In genomic region chr1:78863833-78864232, GRCm38 (mm10) we compare ENCODE assay signal across 11 mouse cellular contexts. TPM values are rescaled to one million over a fixed set of nuclear protein-coding genes. Genes with fewer than 3 reads are reported as not detected.
A peak's percentile ranks its signal among the peaks of the same experiment; 100 is the strongest.
DNase-seq lines count a peak whose midpoint lies in the region; ATAC-seq and TF ChIP-seq lines count a peak whose summit lies in the region.
"Had no signal": no experiment of that assay in that cellular context is flagged by ENCODE, and none has a peak within 500 bp of the region (broad histone marks: within the 10 kb centered on the region; RNA-seq: fewer than 3 reads in every experiment).

No protein-coding gene starts in this region.

- peak; percentile 6 to 26 for DNase-seq in lung, adult 18-20 months
- DNase-seq in lung, adult 2 months: no peak
- DNase-seq in gastrocnemius, postnatal 14 days: peak; percentile 33
- peak; percentile 49 for DNase-seq in kidney, adult 9 months
- DNase-seq in lung, postnatal 4 days: peak; percentile 27 to 41
- DNase-seq in midbrain, embryonic 14.5 days: no peak
- no peak for DNase-seq in cerebellum, adult 11 months

- no peak overlapping the region for H3K4me3 ChIP-seq in lung, adult 2 months (replicated peaks; ENCODE audit: extremely low read depth, low read depth, low read length)
- no peak overlapping the region for H3K4me3 ChIP-seq in midbrain, embryonic 14.5 days (replicated peaks; ENCODE audit: low read depth, low read length)
- no peak overlapping the region for H3K4me3 ChIP-seq in intestine, postnatal 0 days (ENCODE audit: low read depth, low read length)
- H3K4me3 ChIP-seq: forebrain, embryonic 12.5 days; midbrain, embryonic 10.5 days had no signal

- H3K4me1 ChIP-seq in lung, adult 2 months (ENCODE audit: control insufficient read depth, insufficient read depth, low read length): peaks cover 4% of the 10 kb centered on the region; the same call in 1 of the 2 replicates
- no peaks in the 10 kb centered on the region for H3K4me1 ChIP-seq in midbrain, embryonic 14.5 days (ENCODE audit: control insufficient read depth, insufficient read depth, low read length)
- no peaks in the 10 kb centered on the region for H3K4me1 ChIP-seq in intestine, postnatal 0 days (replicated peaks; ENCODE audit: control insufficient read depth, insufficient read depth, low read length)
- H3K4me1 ChIP-seq: forebrain, embryonic 12.5 days; midbrain, embryonic 10.5 days had no signal

- no peak for ATAC-seq in midbrain, embryonic 14.5 days (ENCODE audit: low FRiP score, low TSS enrichment)
- no peak for ATAC-seq in intestine, postnatal 0 days

- no peaks in the 10 kb centered on the region for H3K27me3 ChIP-seq in midbrain, embryonic 14.5 days (ENCODE audit: control insufficient read depth, insufficient read depth, low read length)
- H3K27me3 ChIP-seq in intestine, postnatal 0 days (replicated peaks; ENCODE audit: control insufficient read depth, insufficient read depth, low read length): no peaks in the 10 kb centered on the region
- H3K27me3 ChIP-seq: forebrain, embryonic 12.5 days had no signal

- TF ChIP-seq POLR2A in lung, adult 2 months (IDR thresholded peaks at IDR 0.05; ENCODE audit: borderline replicate concordance, extremely low read depth, low read depth, low read length): no peak

- WGBS in lung, adult 2 months: 28% methylated on average over 2 of the region's 2 CpGs
- WGBS in midbrain, embryonic 14.5 days: 69% methylated on average over 2 of the region's 2 CpGs
- 75% methylated on average over 2 of the region's 2 CpGs for WGBS in intestine, postnatal 0 days

- H3K4me2 ChIP-seq in midbrain, embryonic 14.5 days (ENCODE audit: low read length): no peak overlapping the region
- H3K4me2 ChIP-seq in intestine, postnatal 0 days (replicated peaks; ENCODE audit: low read depth): no peak overlapping the region
- H3K4me2 ChIP-seq: forebrain, embryonic 12.5 days had no signal

- intact Hi-C loops in gastrocnemius, postnatal 14 days (cut with DNase I; ENCODE audit: low total_unique reads): no loop called here

- H3K27ac ChIP-seq in midbrain, embryonic 14.5 days (replicated peaks; ENCODE audit: low read depth, low read length): no peak overlapping the region
- H3K27ac ChIP-seq in intestine, postnatal 0 days (ENCODE audit: low read depth, low read length): no peak overlapping the region
- H3K27ac ChIP-seq: forebrain, embryonic 12.5 days; midbrain, embryonic 10.5 days had no signal

- H3K9ac ChIP-seq in midbrain, embryonic 14.5 days (replicated peaks; ENCODE audit: low read length): no peak overlapping the region
- no peak overlapping the region for H3K9ac ChIP-seq in intestine, postnatal 0 days (ENCODE audit: low read depth, low read length)
- H3K9ac ChIP-seq: forebrain, embryonic 12.5 days had no signal

- no peaks in the 10 kb centered on the region for H3K36me3 ChIP-seq in midbrain, embryonic 14.5 days (ENCODE audit: control insufficient read depth, insufficient read depth, low read length)
- no peaks in the 10 kb centered on the region for H3K36me3 ChIP-seq in intestine, postnatal 0 days (ENCODE audit: control insufficient read depth, insufficient read depth)
- H3K36me3 ChIP-seq: forebrain, embryonic 12.5 days; G1E; midbrain, embryonic 10.5 days had no signal

- H3K9me3 ChIP-seq in midbrain, embryonic 14.5 days (ENCODE audit: control insufficient read depth, low read length): no peaks in the 10 kb centered on the region
- no peaks in the 10 kb centered on the region for H3K9me3 ChIP-seq in intestine, postnatal 0 days (ENCODE audit: control insufficient read depth)
- H3K9me3 ChIP-seq: forebrain, embryonic 12.5 days; G1E; midbrain, embryonic 10.5 days had no signal

- no peak for TF ChIP-seq CTCF in lung, adult 2 months (IDR thresholded peaks at IDR 0.05; ENCODE audit: insufficient read depth, low read length)
- TF ChIP-seq CTCF in intestine, postnatal 0 days (IDR thresholded peaks at IDR 0.05; ENCODE audit: low read depth): no peak

RNA-seq across cellular contexts. Expression of gene Kcne4, which starts 47.3 kb away (rescaled TPM):
- 1.7 and 1.8 TPM in 2 replicates for polyA plus RNA-seq in lung, adult 2 months (2012; rRNA removed)
- total RNA-seq in gastrocnemius, postnatal 14 days (2021): 1 to 10 TPM; 1.5 to 2.3 TPM
- polyA plus RNA-seq in midbrain, embryonic 14.5 days (2014; fragmentation: Nextera tagmentation; extraction: Ambion mirVana): 0.63 and 1.5 TPM in 2 replicates
- polyA plus RNA-seq in intestine, postnatal 0 days (2015; fragmentation: Nextera tagmentation; extraction: Ambion mirVana): 5.6 and 5.9 TPM in 2 replicates
- polyA plus RNA-seq: G1E had no signal

Comparison
In these comparisons a context has a peak if more than half of its experiments do, and no peak if none do; other contexts are left out.
1. DNase-seq: peak in lung, adult 18-20 months (2 of 2), gastrocnemius, postnatal 14 days (single experiment), kidney, adult 9 months (single experiment) and lung, postnatal 4 days (2 of 2); none in lung, adult 2 months (single experiment), midbrain, embryonic 14.5 days (single experiment) and cerebellum, adult 11 months (single experiment).